ENCODE assay signal across 21 mouse cellular contexts in genomic region chr13:83872143-83872819, GRCm38 (mm10).
A peak's percentile ranks its signal among the peaks of the same experiment; 100 is the strongest.
DNase-seq lines count a peak whose midpoint lies in the region; ATAC-seq lines count a peak whose summit lies in the region.
"Had no signal": no experiment of that assay in that cellular context is flagged by ENCODE, and none has a peak within 500 bp of the region (broad histone marks: within the 10 kb centered on the region; RNA-seq: fewer than 3 reads in every experiment).

No protein-coding gene starts in this region.

- H3K27ac ChIP-seq in hindbrain, embryonic 10.5 days = peak overlapping the region; percentile 69; the same call in 1 of the 2 replicates
- no peak overlapping the region; the same call in 1 of the 2 replicates for H3K27ac ChIP-seq in hindbrain, embryonic 16.5 days (ENCODE audit: low read depth, low read length)
- peak overlapping the region; percentile 87 for H3K27ac ChIP-seq in hindbrain, embryonic 13.5 days
- H3K27ac ChIP-seq in midbrain, embryonic 16.5 days (ENCODE audit: low read length) = 0 out of 2 replicates have a peak overlapping the region, but pooled peaks have one; percentile 52
- H3K27ac ChIP-seq: embryonic facial prominence, embryonic 13.5 days; heart, embryonic 15.5 days; kidney, embryonic 15.5 days; liver, embryonic 14.5 days; lung, embryonic 15.5 days; macrophage; stomach, postnatal 0 days had no signal

- H3K27me3 ChIP-seq in hindbrain, embryonic 10.5 days (ENCODE audit: insufficient read depth, poor library complexity, severe bottlenecking) = no peaks in the 10 kb centered on the region
- no peaks in the 10 kb centered on the region for H3K27me3 ChIP-seq in hindbrain, embryonic 16.5 days (replicated peaks; ENCODE audit: control insufficient read depth, insufficient read depth, low read length)
- no peaks in the 10 kb centered on the region for H3K27me3 ChIP-seq in hindbrain, embryonic 13.5 days
- H3K27me3 ChIP-seq in midbrain, embryonic 16.5 days (ENCODE audit: control insufficient read depth, insufficient read depth, low read depth, low read length) = no peaks in the 10 kb centered on the region
- H3K27me3 ChIP-seq: embryonic facial prominence, embryonic 13.5 days; heart, embryonic 15.5 days; kidney, embryonic 15.5 days; lung, embryonic 15.5 days had no signal

- H3K4me1 ChIP-seq in hindbrain, embryonic 10.5 days (replicated peaks) = peaks cover 35% of the 10 kb centered on the region
- H3K4me1 ChIP-seq in hindbrain, embryonic 16.5 days (ENCODE audit: control insufficient read depth, insufficient read depth, low read depth, low read length) = peaks cover 5% of the 10 kb centered on the region; the same call in 1 of the 2 replicates
- H3K4me1 ChIP-seq in hindbrain, embryonic 13.5 days (replicated peaks) = peaks cover 10% of the 10 kb centered on the region
- H3K4me1 ChIP-seq in midbrain, embryonic 16.5 days (ENCODE audit: control insufficient read depth, insufficient read depth, low read length) = peaks cover 6% of the 10 kb centered on the region
- H3K4me1 ChIP-seq: embryonic facial prominence, embryonic 13.5 days; heart, embryonic 15.5 days; kidney, embryonic 15.5 days; lung, embryonic 15.5 days had no signal

- 55% methylated on average over 3 of the region's 3 CpGs for WGBS in hindbrain, embryonic 10.5 days
- 35% methylated on average over 3 of the region's 3 CpGs for WGBS in hindbrain, embryonic 16.5 days
- WGBS in hindbrain, embryonic 13.5 days = 31% methylated on average over 3 of the region's 3 CpGs
- WGBS in midbrain, embryonic 16.5 days = 34% methylated on average over 3 of the region's 3 CpGs

- H3K4me2 ChIP-seq in hindbrain, embryonic 16.5 days (ENCODE audit: low read length) = no peak overlapping the region
- no peak overlapping the region for H3K4me2 ChIP-seq in hindbrain, embryonic 13.5 days
- H3K4me2 ChIP-seq in midbrain, embryonic 16.5 days (ENCODE audit: low read length) = no peak overlapping the region
- H3K4me2 ChIP-seq: embryonic facial prominence, embryonic 13.5 days; heart, embryonic 15.5 days; kidney, embryonic 15.5 days; lung, embryonic 15.5 days had no signal

- DNase-seq in hindbrain, embryonic 10.5 days (ENCODE audit: low spot score) = no peak
- DNase-seq in Muller cell, postnatal 12 days (ENCODE audit: inconsistent ontology term) = peak; percentile 61
- DNase-seq in spleen, postnatal 14 days (ENCODE audit: low spot score in 2 of 2) = no peak
- no peak for DNase-seq in urinary bladder, postnatal 36 days (ENCODE audit: low spot score in 2 of 2)
- DNase-seq: adrenal gland, postnatal 10 days; gastrocnemius, postnatal 36 days; heart, postnatal 4 days; right cerebral cortex, postnatal 4 days; thymus, postnatal 25 days had no signal

- no peaks in the 10 kb centered on the region for H3K36me3 ChIP-seq in hindbrain, embryonic 10.5 days
- no peaks in the 10 kb centered on the region for H3K36me3 ChIP-seq in hindbrain, embryonic 16.5 days (ENCODE audit: control insufficient read depth, insufficient read depth, low read length)
- no peaks in the 10 kb centered on the region for H3K36me3 ChIP-seq in hindbrain, embryonic 13.5 days
- H3K36me3 ChIP-seq in midbrain, embryonic 16.5 days (ENCODE audit: control insufficient read depth, insufficient read depth, low read length) = no peaks in the 10 kb centered on the region
- H3K36me3 ChIP-seq: embryonic facial prominence, embryonic 13.5 days; heart, embryonic 15.5 days; kidney, embryonic 15.5 days; lung, embryonic 15.5 days had no signal

- no peak for ATAC-seq in hindbrain, embryonic 16.5 days
- no peak for ATAC-seq in hindbrain, embryonic 13.5 days (ENCODE audit: low FRiP score)
- ATAC-seq in midbrain, embryonic 16.5 days = no peak
- ATAC-seq in activated CD4-positive, CD25-positive, alpha-beta regulatory T cell, adult 4 months = no peak
- ATAC-seq: intestine, postnatal 0 days had no signal

- H3K4me3 ChIP-seq in hindbrain, embryonic 10.5 days = no peak overlapping the region
- H3K4me3 ChIP-seq in hindbrain, embryonic 16.5 days (ENCODE audit: low read length) = no peak overlapping the region
- no peak overlapping the region for H3K4me3 ChIP-seq in hindbrain, embryonic 13.5 days
- H3K4me3 ChIP-seq in midbrain, embryonic 16.5 days (ENCODE audit: low read depth, low read length) = no peak overlapping the region
- H3K4me3 ChIP-seq: embryonic facial prominence, embryonic 13.5 days; heart, embryonic 15.5 days; kidney, embryonic 15.5 days; lung, embryonic 15.5 days had no signal

- no peaks in the 10 kb centered on the region for H3K9me3 ChIP-seq in hindbrain, embryonic 10.5 days
- H3K9me3 ChIP-seq in hindbrain, embryonic 16.5 days (ENCODE audit: control insufficient read depth, low read length) = no peaks in the 10 kb centered on the region
- H3K9me3 ChIP-seq in hindbrain, embryonic 13.5 days = no peaks in the 10 kb centered on the region
- H3K9me3 ChIP-seq in midbrain, embryonic 16.5 days (replicated peaks; ENCODE audit: control insufficient read depth, low read length, poor library complexity, severe bottlenecking) = no peaks in the 10 kb centered on the region
- H3K9me3 ChIP-seq: embryonic facial prominence, embryonic 13.5 days; heart, embryonic 15.5 days; kidney, embryonic 15.5 days; lung, embryonic 15.5 days had no signal

- no peak overlapping the region for H3K9ac ChIP-seq in hindbrain, embryonic 16.5 days (ENCODE audit: low read depth, low read length)
- H3K9ac ChIP-seq in hindbrain, embryonic 13.5 days = no peak overlapping the region
- H3K9ac ChIP-seq in midbrain, embryonic 16.5 days (ENCODE audit: low read depth, low read length) = no peak overlapping the region
- H3K9ac ChIP-seq: embryonic facial prominence, embryonic 13.5 days; heart, embryonic 15.5 days; kidney, embryonic 15.5 days; liver, embryonic 14.5 days; lung, embryonic 15.5 days had no signal
